Mouse (Mus musculus): ENCODE data around the gene Morn4. TPM values are rescaled to one million over a fixed set of nuclear protein-coding genes. Genes with fewer than 3 reads are reported as not detected.

The Morn4 gene
- polyA plus RNA-seq, 1 experiment: 32.3 TPM

GRCm38 (mm10) chr19:42051351-42051750 lies 34.8 kb downstream of the Morn4 start:
- H3K36me3 ChIP-seq (ENCODE audit: control insufficient read depth, insufficient read depth): no peaks in the 10 kb centered on the region
- no peak overlapping the region for H3ac ChIP-seq (ENCODE audit: control insufficient read depth, insufficient read length)
- TF ChIP-seq MAX (IDR thresholded peaks at IDR 0.05; ENCODE audit: low read depth): no peak
- no peak for TF ChIP-seq E2F4 (IDR thresholded peaks at IDR 0.05; ENCODE audit: insufficient read depth)
- TF ChIP-seq SRF (IDR thresholded peaks at IDR 0.05; ENCODE audit: control insufficient read depth, insufficient read length, low read depth): no peak
- TF ChIP-seq MYOG (IDR thresholded peaks at IDR 0.05; ENCODE audit: control insufficient read depth in 1 of 3, insufficient read depth in 1 of 3, insufficient read length in 2 of 3, low read depth in 2 of 3): no peak
- TF ChIP-seq CEBPB (IDR thresholded peaks at IDR 0.05; ENCODE audit: insufficient read depth, poor library complexity, severe bottlenecking): no peak
- TF ChIP-seq POLR2AphosphoS2 (IDR thresholded peaks at IDR 0.05; ENCODE audit: insufficient read length, low read depth): no peak
- TF ChIP-seq POLR2A (IDR thresholded peaks at IDR 0.05; ENCODE audit: insufficient read length, low read depth): no peak
- no peak for TF ChIP-seq USF1 (IDR thresholded peaks at IDR 0.05; ENCODE audit: low read depth)
- no peak for TF ChIP-seq TCF3 (IDR thresholded peaks at IDR 0.05; ENCODE audit: insufficient read length, low read depth)
- no peak for TF ChIP-seq MYOD1 (IDR thresholded peaks at IDR 0.05; ENCODE audit: control insufficient read depth in 1 of 3, insufficient read length in 2 of 3, low read depth in 2 of 3)
- no peak for TF ChIP-seq REST (IDR thresholded peaks at IDR 0.05; ENCODE audit: insufficient read depth, insufficient read length)
- no peak for TF ChIP-seq TCF12 (IDR thresholded peaks at IDR 0.05; ENCODE audit: insufficient read depth, poor library complexity, severe bottlenecking)

GRCm38 (mm10) chr19:42050251-42050650 lies 35.9 kb downstream of the Morn4 start:
- Histone ChIP-seq H3K36me3 (ENCODE audit: control insufficient read depth, insufficient read depth) (no peaks in the 10 kb centered on the region), H3ac (ENCODE audit: control insufficient read depth, insufficient read length) (no peak overlapping the region), H3K79me2 (ENCODE audit: control insufficient read depth, insufficient read depth) (no peaks in the 10 kb centered on the region), H3K4me2 (ENCODE audit: low read depth) (no peak overlapping the region), H3K4me3 (no peak overlapping the region), H3K27me3 (ENCODE audit: control insufficient read depth, insufficient read depth, insufficient read length) (no peaks in the 10 kb centered on the region)
- no peak for TF ChIP-seq E2F4 (IDR thresholded peaks at IDR 0.05; ENCODE audit: insufficient read depth)
- no peak for TF ChIP-seq POLR2A (IDR thresholded peaks at IDR 0.05; ENCODE audit: insufficient read length, low read depth)
- TF ChIP-seq SRF (IDR thresholded peaks at IDR 0.05; ENCODE audit: control insufficient read depth, insufficient read length, low read depth): no peak
- TF ChIP-seq USF1 (IDR thresholded peaks at IDR 0.05; ENCODE audit: low read depth): no peak
- TF ChIP-seq TCF12 (IDR thresholded peaks at IDR 0.05; ENCODE audit: insufficient read depth, poor library complexity, severe bottlenecking): no peak
- TF ChIP-seq MYOG (IDR thresholded peaks at IDR 0.05; ENCODE audit: control insufficient read depth in 1 of 3, insufficient read depth in 1 of 3, insufficient read length in 2 of 3, low read depth in 2 of 3): no peak
- no peak for TF ChIP-seq MYOD1 (IDR thresholded peaks at IDR 0.05; ENCODE audit: control insufficient read depth in 1 of 3, insufficient read length in 2 of 3, low read depth in 2 of 3)
- no peak for TF ChIP-seq REST (IDR thresholded peaks at IDR 0.05; ENCODE audit: insufficient read depth, insufficient read length)
- TF ChIP-seq CEBPB (IDR thresholded peaks at IDR 0.05; ENCODE audit: insufficient read depth, poor library complexity, severe bottlenecking): no peak
- no peak for TF ChIP-seq MAX (IDR thresholded peaks at IDR 0.05; ENCODE audit: low read depth)
- TF ChIP-seq POLR2AphosphoS2 (IDR thresholded peaks at IDR 0.05; ENCODE audit: insufficient read length, low read depth): no peak
- TF ChIP-seq TCF3 (IDR thresholded peaks at IDR 0.05; ENCODE audit: insufficient read length, low read depth): no peak

More at GRCm38 (mm10) chr19:42051351-42051750, 34.8 kb downstream of the Morn4 start:
- H3K4me2 ChIP-seq (ENCODE audit: low read depth): no peak overlapping the region
- H3K27me3 ChIP-seq (ENCODE audit: control insufficient read depth, insufficient read depth, insufficient read length): no peaks in the 10 kb centered on the region
- H3K79me2 ChIP-seq (ENCODE audit: control insufficient read depth, insufficient read depth): no peaks in the 10 kb centered on the region
- no peak overlapping the region for H3K4me3 ChIP-seq

GRCm38 (mm10) chr19:42045269-42046102 lies 40.7 kb downstream of the Morn4 start, which contains the start of gene Hoga1:
Gene Hoga1 (plus strand): TSS chr19:42045610.
- TF ChIP-seq POLR2A (IDR thresholded peaks at IDR 0.05; ENCODE audit: insufficient read length, low read depth) (peak; percentile 40), CEBPB (IDR thresholded peaks at IDR 0.05; ENCODE audit: insufficient read depth, poor library complexity, severe bottlenecking) (no peak), MAX (IDR thresholded peaks at IDR 0.05; ENCODE audit: low read depth) (peak; percentile 46), TCF12 (IDR thresholded peaks at IDR 0.05; ENCODE audit: insufficient read depth, poor library complexity, severe bottlenecking) (no peak), MYOD1 (IDR thresholded peaks at IDR 0.05; ENCODE audit: control insufficient read depth in 1 of 3, insufficient read length in 2 of 3, low read depth in 2 of 3) (peak in 1 of 3 experiments; percentile 40), SRF (IDR thresholded peaks at IDR 0.05; ENCODE audit: control insufficient read depth, insufficient read length, low read depth) (no peak), POLR2AphosphoS2 (IDR thresholded peaks at IDR 0.05; ENCODE audit: insufficient read length, low read depth) (peak; percentile 30), MYOG (IDR thresholded peaks at IDR 0.05; ENCODE audit: control insufficient read depth in 1 of 3, insufficient read depth in 1 of 3, insufficient read length in 2 of 3, low read depth in 2 of 3) (peak in 1 of 3 experiments; percentile 55), USF1 (IDR thresholded peaks at IDR 0.05; ENCODE audit: low read depth) (peak; percentile 93), TCF3 (IDR thresholded peaks at IDR 0.05; ENCODE audit: insufficient read length, low read depth) (no peak), REST (IDR thresholded peaks at IDR 0.05; ENCODE audit: insufficient read depth, insufficient read length) (no peak), E2F4 (IDR thresholded peaks at IDR 0.05; ENCODE audit: insufficient read depth) (no peak)
- Histone ChIP-seq H3ac (ENCODE audit: control insufficient read depth, insufficient read length) (no peak within 1 kb of the TSS), H3K4me3 (peak within 1 kb of the TSS; percentile 20), H3K36me3 (ENCODE audit: control insufficient read depth, insufficient read depth) (no peaks in the 10 kb centered on the region), H3K4me2 (ENCODE audit: low read depth) (peak within 1 kb of the TSS; percentile 81), H3K27me3 (ENCODE audit: control insufficient read depth, insufficient read depth, insufficient read length) (no peaks in the 10 kb centered on the region), H3K79me2 (ENCODE audit: control insufficient read depth, insufficient read depth) (no peaks in the 10 kb centered on the region)

GRCm38 (mm10) chr19:42043988-42044387 lies 42.2 kb downstream of the Morn4 start:
- no peaks in the 10 kb centered on the region for H3K79me2 ChIP-seq (ENCODE audit: control insufficient read depth, insufficient read depth)
- no peak overlapping the region for H3ac ChIP-seq (ENCODE audit: control insufficient read depth, insufficient read length)
- no peak overlapping the region for H3K4me2 ChIP-seq (ENCODE audit: low read depth)
- H3K27me3 ChIP-seq (ENCODE audit: control insufficient read depth, insufficient read depth, insufficient read length): no peaks in the 10 kb centered on the region
- TF ChIP-seq REST (IDR thresholded peaks at IDR 0.05; ENCODE audit: insufficient read depth, insufficient read length) (no peak), MAX (IDR thresholded peaks at IDR 0.05; ENCODE audit: low read depth) (no peak), MYOD1 (IDR thresholded peaks at IDR 0.05; ENCODE audit: control insufficient read depth in 1 of 3, insufficient read length in 2 of 3, low read depth in 2 of 3) (no peak), E2F4 (IDR thresholded peaks at IDR 0.05; ENCODE audit: insufficient read depth) (no peak), TCF3 (IDR thresholded peaks at IDR 0.05; ENCODE audit: insufficient read length, low read depth) (no peak), USF1 (IDR thresholded peaks at IDR 0.05; ENCODE audit: low read depth) (no peak), TCF12 (IDR thresholded peaks at IDR 0.05; ENCODE audit: insufficient read depth, poor library complexity, severe bottlenecking) (no peak), POLR2A (IDR thresholded peaks at IDR 0.05; ENCODE audit: insufficient read length, low read depth) (no peak), CEBPB (IDR thresholded peaks at IDR 0.05; ENCODE audit: insufficient read depth, poor library complexity, severe bottlenecking) (no peak), SRF (IDR thresholded peaks at IDR 0.05; ENCODE audit: control insufficient read depth, insufficient read length, low read depth) (no peak), POLR2AphosphoS2 (IDR thresholded peaks at IDR 0.05; ENCODE audit: insufficient read length, low read depth) (no peak), MYOG (IDR thresholded peaks at IDR 0.05; ENCODE audit: control insufficient read depth in 1 of 3, insufficient read depth in 1 of 3, insufficient read length in 2 of 3, low read depth in 2 of 3) (no peak)
- H3K4me3 ChIP-seq: no peak overlapping the region
- H3K36me3 ChIP-seq (ENCODE audit: control insufficient read depth, insufficient read depth): no peaks in the 10 kb centered on the region
